Mouse (Mus musculus): Measurements from ENCODE around the gene Dyx1c1. TPM values are rescaled to one million over a fixed set of nuclear protein-coding genes. Genes with fewer than 3 reads are reported as not detected.

Gene Dyx1c1
- total RNA-seq (2021) = 1 to 10 TPM; 2.5 to 3.8 TPM
- long read RNA-seq, experiment 1, partial matches to known transcripts = 0 of 4 reads
- long read RNA-seq, experiment 1, other reads (novel, unspliced or antisense) = 4 of 4 reads
- long read RNA-seq, experiment 2, partial matches to known transcripts = 0 of 2 reads
- long read RNA-seq, experiment 2, other reads (novel, unspliced or antisense) = 0 of 2 reads

DNA sequence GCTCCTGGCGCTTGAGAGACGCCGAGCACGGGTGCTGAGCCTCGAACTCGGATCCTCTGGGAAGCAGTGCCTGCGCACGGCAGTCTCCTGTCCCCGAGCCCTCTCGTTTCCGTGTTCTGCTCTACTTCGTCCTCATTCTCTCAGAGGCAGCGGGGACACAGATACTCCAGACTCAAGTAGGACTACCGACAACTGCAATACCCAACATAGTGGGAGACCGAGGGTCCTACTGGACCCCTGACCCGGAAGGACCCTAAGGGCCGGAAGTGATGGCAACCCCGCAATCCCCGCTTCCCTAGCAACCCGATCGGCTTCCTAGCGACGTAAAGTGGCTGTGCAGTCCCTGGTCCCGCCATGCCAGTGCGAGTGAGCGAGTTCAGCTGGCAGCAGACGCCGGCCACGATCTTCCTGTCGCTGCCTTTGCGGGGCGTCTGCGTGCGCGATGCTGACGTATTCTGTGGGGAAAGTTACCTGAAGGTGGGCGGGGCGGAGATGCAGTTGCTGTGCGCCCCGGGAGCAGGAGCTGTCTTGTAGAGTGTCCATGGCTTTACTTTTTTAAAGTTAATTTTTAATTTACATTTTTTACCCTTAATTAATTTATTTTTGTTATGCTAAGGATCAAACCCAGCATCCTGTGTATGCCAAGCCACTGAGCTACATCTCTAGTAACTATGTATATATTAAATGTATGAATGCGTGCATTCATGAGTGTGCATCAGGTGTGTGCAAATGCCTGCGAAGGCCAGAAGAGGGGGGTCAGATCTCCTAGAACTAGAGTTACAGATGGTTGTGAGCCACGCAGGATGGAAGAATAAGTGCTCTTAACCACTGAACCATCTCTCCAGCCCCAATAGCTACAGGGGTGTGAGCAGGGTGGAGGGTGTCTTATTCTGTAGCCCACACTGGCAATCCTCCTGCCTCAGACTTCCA, at the start of gene Dyx1c1, which contains the start of gene Gm44503:
Gene Dyx1c1 (plus strand): TSS at position 265 of the 930 bp plus-strand sequence.
Gene Gm44503 (plus strand): TSS at position 332 of the 930 bp plus-strand sequence.
- peak within 1 kb of the TSS; percentile 64 for H3K4me3 ChIP-seq
- peak within 1 kb of the TSS; percentile 72 for H3K27ac ChIP-seq
- peak; percentile 67 to 74 for DNase-seq (ENCODE audit: low spot score in 2 of 2)
- TF ChIP-seq CTCF (conservative IDR thresholded peaks at IDR 0.05) = peak; percentile 58

DNA sequence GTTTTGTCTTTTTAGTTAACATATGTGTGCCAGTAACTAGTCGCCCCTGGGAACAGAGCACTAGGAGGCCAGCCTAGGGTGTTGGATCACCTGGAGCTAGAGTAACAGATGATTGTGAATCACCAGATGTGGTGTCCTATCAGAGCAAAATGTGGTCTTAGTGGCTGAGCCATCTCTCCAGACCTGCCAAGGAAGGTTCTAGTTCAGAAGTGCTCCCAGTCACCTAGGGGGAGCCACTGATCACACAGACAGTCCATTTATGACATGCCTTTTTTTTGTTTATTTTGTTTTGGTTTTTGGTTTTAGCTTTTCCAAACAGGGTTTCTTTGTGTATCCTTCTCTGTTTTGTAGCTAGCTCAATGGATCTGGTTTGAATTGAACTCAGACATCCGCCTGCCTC, 47.2 kb upstream of the Dyx1c1 start:
- no peak overlapping the region for H3K4me3 ChIP-seq
- DNase-seq (ENCODE audit: low spot score in 2 of 2) = no peak
- peak; percentile 38 for TF ChIP-seq CTCF (conservative IDR thresholded peaks at IDR 0.05)
- H3K27ac ChIP-seq = no peak overlapping the region

DNA sequence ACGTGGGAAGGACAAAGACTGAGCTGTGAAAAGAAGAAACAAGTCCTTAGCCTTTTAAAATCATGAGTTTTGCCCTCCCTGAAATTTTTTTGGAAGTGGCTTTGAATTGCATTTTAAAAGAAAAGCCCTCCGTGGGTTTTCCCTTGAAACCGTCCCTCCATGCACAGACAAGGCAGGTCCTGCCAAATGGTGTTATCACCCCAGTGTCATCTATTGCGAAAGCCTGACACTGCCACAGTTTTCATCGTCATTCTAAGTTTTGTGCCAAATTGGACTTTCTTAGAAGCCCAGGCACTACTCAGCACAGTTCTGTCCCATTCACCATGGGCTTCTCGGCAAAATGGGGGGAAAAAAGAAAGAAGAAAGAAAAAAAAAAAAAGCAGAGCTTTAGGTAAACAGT, 45.0 kb upstream of the Dyx1c1 start:
- Histone ChIP-seq H3K4me3 (no peak overlapping the region), H3K27ac (no peak overlapping the region)
- peak in 1 of 2 experiments; percentile 9 for DNase-seq (ENCODE audit: low spot score in 2 of 2)
- TF ChIP-seq CTCF (conservative IDR thresholded peaks at IDR 0.05) = no peak

DNA sequence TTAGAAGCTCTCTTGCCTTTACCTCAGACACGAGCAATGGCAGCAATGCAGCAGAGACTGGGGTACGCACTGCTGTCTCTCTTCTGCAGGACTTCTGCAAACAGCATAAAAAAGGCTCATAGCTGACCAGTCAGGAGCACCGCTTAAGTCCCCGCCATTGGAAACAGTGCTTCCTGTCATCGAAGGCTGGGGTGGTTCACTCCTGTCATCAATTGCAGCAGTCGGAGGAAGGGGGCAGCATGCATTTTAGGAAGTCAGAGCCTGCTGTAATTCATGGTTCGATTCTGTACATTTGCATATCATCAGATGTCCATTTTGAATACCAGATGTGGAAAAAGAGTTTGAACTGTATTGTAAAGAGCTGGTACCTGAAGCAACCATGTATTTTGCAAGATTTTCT, 42.9 kb upstream of the Dyx1c1 start:
- no peak; the same call in 1 of the 2 replicates for TF ChIP-seq CTCF (conservative IDR thresholded peaks at IDR 0.05)
- H3K27ac ChIP-seq = no peak overlapping the region
- DNase-seq (ENCODE audit: low spot score in 2 of 2) = no peak
- H3K4me3 ChIP-seq = no peak overlapping the region

DNA sequence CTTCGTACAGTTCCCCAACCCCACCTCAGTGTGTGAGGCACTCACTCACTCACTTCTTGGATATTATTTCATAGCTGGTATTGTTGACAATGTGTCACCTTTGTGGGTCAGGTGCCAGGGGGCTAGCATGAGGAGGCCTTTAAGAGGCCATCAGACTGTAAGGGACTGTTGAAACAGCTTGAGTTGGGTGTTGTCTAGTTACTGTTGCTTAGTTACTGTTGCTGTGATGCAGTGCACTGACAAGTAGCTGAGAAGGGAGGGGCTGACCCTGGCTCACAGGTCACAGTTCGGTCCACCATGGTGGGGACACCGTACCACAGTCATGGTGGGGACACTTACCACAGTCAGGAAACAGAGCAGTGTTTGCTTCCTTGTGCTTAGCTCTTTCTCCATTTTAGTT, 35.5 kb upstream of the Dyx1c1 start:
- no peak for DNase-seq (ENCODE audit: low spot score in 2 of 2)
- TF ChIP-seq CTCF (conservative IDR thresholded peaks at IDR 0.05) = no peak
- Histone ChIP-seq H3K4me3 (no peak overlapping the region), H3K27ac (no peak overlapping the region)

DNA sequence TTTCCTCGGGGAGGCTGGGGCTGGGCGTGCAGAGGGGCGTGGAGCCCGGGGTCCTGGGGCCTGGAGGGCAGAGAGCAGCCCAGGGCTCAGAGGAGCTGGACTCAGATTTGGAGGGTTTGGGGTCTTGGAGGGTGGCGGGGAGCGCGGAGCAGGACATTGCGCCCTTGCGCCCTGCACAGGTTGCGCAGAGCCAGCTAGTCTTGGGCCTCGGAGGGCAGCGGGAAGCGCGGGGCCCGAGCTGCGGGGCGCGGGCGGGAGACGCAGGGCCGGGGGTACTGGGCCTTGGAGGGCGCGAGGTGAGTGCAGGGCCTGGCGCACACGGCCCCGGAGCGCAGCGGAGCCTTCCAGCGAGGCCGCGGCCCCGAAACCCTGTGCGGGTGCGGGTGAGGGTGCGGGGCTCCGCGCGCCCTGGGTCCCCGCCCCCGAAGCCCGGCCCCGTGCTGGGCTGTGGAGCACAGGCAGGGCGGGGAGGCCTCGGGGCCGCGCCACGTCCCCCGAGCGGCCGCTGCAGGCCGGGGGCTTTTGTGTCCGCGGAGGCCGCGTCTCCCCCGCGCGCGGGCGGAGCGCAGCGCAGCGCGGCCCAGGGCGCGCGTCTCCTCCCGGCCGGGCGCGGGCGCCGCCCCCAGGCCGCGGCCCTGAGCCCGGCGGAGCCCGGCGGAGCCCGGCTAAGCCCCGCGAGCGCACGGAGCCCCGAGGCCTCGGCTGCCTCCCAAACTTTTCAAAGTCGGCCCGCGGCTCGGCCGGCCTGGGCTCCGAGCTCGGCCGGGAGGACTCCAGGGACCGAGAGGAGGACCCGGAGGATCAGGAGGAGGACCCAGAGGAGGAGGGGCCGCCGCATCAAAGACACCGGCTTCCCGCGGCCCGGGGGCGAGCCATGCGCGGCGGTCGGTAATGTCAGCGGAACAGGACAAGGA, 33.3 kb upstream of the Dyx1c1 start, which contains the start of gene Pygo1:
Gene Pygo1 (plus strand): TSS at position 625 of the 914 bp plus-strand sequence.
- Histone ChIP-seq H3K27ac (peak within 1 kb of the TSS; percentile 94), H3K4me3 (peak within 1 kb of the TSS; percentile 83)
- no peak for TF ChIP-seq CTCF (conservative IDR thresholded peaks at IDR 0.05)

DNA sequence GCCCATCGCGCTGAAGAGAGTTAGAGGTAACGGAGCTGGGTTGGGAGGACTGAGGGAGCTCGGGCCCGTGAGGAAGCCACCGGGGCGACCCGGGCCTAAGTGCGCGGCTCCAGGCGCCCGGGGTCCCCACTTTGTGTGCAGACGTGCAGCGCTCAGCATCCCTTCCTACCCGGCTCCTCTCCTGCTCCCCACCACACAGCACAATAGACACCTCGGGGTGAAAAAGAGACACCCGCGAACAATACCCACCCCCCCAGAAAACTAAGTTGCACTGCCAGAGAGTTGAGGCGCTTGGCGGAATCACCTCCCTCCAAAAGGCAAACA, 32.7 kb upstream of the Dyx1c1 start:
- H3K27ac ChIP-seq = peak overlapping the region; percentile 94
- no peak for DNase-seq (ENCODE audit: low spot score in 2 of 2)

More for the DNA sequence above, 33.3 kb upstream of the Dyx1c1 start, which contains the start of gene Pygo1:
- peak in 1 of 2 experiments; percentile 43 for DNase-seq (ENCODE audit: low spot score in 2 of 2)

DNA sequence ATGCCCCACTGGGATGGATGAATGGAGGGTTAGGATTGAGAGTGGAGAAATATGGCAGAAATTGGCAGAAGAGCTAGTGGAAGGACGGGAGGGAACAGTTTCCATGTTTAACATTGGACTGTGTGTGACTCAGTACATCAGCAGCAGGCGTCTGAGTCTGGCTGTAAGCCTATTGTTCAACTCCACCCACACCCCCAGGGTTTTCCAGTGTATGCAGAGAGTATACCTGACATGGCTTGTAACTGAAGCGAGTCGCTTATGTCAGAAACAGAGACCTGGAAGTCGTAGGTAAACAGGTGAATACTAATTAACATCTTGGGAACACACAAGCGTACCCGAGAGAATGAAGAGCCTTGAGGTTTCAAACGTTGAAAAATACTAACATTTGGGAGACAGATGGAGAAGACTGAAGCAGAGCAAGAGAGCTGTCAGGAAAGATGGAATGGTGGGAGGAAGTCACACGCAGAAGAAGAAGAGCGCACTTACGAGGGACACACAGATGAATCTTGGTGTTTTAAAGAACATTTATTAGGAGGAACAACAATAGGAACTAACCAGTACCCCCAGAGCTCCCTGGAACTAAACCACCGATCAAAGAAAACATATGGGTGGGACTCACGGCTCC, 27.3 kb upstream of the Dyx1c1 start:
- peak overlapping the region; percentile 87 for H3K27ac ChIP-seq
- TF ChIP-seq CTCF (conservative IDR thresholded peaks at IDR 0.05) = no peak
- peak; percentile 74 to 88 for DNase-seq (ENCODE audit: low spot score in 2 of 2)
- H3K4me3 ChIP-seq = no peak overlapping the region

More for the DNA sequence above, 32.7 kb upstream of the Dyx1c1 start:
- no peak for TF ChIP-seq CTCF (conservative IDR thresholded peaks at IDR 0.05)
- peak overlapping the region; percentile 83 for H3K4me3 ChIP-seq

DNA sequence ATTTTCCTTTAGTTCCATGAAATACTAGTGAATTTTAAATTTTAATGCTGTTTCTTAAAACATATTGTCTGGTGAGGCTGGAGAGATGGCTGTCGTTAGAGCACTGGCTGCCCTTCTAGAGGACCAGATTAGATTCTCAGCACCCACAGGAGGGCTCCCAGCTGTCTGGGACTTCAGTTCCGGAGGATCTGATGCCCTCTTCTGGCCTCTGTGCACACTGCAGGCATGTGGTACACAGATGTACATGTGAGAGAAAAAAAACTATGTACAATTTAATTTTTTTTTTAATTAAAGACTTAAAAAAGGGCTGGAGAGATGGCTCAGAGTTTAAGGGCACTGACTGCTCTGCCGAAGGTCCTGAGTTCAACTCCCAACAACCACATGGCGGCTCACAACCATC, 23.3 kb upstream of the Dyx1c1 start:
- H3K27ac ChIP-seq = no peak overlapping the region
- peak; percentile 55 for TF ChIP-seq CTCF (conservative IDR thresholded peaks at IDR 0.05)
- DNase-seq (ENCODE audit: low spot score in 2 of 2) = no peak
- no peak overlapping the region for H3K4me3 ChIP-seq

DNA sequence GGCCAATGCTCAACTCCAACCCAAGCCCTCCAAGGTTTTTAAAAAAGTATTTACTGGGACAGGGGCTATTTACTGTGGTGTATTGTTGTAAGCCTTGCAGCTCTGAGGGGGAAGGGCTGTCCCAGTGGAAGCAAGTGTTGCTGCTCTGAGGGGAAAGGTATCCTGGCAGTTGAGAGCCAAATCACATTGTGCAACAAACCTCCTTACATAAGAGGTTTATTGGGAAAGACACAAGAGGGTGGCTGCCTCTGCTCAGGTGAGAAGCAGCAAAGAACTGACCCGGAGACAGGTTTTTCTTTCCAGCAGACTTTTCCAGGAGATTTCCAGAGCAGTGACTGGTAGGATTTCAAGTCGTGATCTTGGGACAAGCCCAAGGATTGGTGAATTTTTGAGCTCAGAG, 22.3 kb upstream of the Dyx1c1 start:
- DNase-seq (ENCODE audit: low spot score in 2 of 2) = no peak
- no peak for TF ChIP-seq CTCF (conservative IDR thresholded peaks at IDR 0.05)
- Histone ChIP-seq H3K27ac (peak overlapping the region; percentile 55; the same call in 1 of the 2 replicates), H3K4me3 (no peak overlapping the region)

DNA sequence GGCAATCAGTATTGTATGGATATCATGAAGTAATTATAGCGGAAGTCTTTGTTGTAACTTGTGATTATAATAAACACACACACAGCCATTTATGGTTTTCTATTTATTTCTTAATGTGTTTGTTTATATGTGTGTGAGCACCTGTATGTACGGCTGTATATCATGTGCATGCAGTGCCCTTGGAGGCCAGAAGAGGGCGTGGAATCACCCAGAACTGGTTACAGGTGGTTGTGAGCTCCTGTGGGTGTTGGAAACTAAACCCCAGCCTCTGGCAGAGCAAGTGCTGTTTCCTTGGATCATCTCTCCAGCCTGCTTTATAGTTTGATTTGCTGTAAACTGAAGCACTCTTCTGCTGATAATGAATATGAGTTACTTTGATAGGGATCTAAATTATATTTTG, 15.2 kb upstream of the Dyx1c1 start:
- no peak overlapping the region for H3K27ac ChIP-seq
- no peak overlapping the region for H3K4me3 ChIP-seq
- no peak for DNase-seq (ENCODE audit: low spot score in 2 of 2)
- TF ChIP-seq CTCF (conservative IDR thresholded peaks at IDR 0.05) = peak; percentile 68

DNA sequence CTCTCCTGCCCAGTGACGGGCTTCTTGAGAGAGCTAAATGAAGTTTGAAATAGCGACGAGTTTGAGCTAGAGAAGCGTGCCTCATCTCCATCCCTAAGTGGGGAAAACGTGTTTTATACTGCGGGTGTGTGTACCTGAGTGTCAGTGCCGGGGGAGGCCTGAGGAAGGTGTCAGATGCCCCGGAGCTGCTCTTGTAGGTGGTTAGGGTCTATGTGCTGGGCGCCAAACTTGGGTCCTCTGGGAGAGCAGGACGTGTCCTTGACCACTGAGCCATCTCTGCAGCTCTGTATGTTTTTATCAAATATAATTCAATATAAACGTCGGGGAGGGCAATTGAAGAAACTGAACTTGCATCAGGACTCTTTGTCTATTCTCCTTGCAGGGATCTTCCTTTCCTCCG, 14.3 kb upstream of the Dyx1c1 start:
- H3K4me3 ChIP-seq = no peak overlapping the region
- DNase-seq (ENCODE audit: low spot score in 2 of 2) = no peak
- no peak for TF ChIP-seq CTCF (conservative IDR thresholded peaks at IDR 0.05)

More for the DNA sequence above, 14.3 kb upstream of the Dyx1c1 start:
- H3K27ac ChIP-seq = no peak overlapping the region
